Mouse (Mus musculus) myocyte (in vitro differentiated cells): ENCODE measurements around the gene Mesp1.

Experiments used
- CEBPB ChIP-seq: IDR thresholded peaks from 2 replicates; pipeline ENCODE4 v1.6.1; 2011; ENCODE audit warnings: mild to moderate bottlenecking, moderate library complexity; ENCODE audit not compliant: poor library complexity, insufficient read depth, severe bottlenecking
- POLR2A ChIP-seq: IDR thresholded peaks from one replicate; pipeline ENCODE4 v1.6.1; 2011; ENCODE audit warnings: low read depth, mild to moderate bottlenecking, control low read depth, moderate library complexity; ENCODE audit not compliant: insufficient read length
- USF1 ChIP-seq: IDR thresholded peaks from one replicate; pipeline ENCODE4 v1.6.1; 2011; ENCODE audit warnings: low read depth, mild to moderate bottlenecking, control low read depth, moderate library complexity

DNA sequence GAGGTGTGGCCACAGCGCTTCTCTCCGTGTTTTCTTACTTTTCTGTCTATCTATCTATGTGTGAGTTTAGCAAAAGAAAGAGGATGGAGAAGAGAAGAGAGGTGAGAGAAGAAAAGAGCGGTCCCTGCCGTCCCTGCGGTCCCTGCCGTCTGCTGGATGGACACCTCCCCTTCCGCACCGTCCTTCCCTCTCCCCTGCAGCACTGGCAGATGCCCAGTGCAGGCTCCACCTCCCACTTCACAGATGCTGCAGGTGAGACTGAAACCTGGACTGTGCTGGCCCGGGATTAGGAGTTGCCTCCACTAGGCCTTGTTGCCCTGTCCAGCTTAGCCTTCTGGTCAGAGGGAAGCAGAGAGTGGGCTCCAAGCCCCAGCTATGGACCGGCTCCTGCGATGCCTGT lies 7.8 kb upstream of the Mesp1 start:
- no peak for TF ChIP-seq POLR2A
- no peak for TF ChIP-seq CEBPB
- no peak for TF ChIP-seq USF1
